Mouse (Mus musculus) ES-Bruce4 (cell line): ENCODE measurements at regions not wholly inside any gene's neighbourhood (a gene's known extent, or its start where the extent isn't known, plus 50 kb on each side); places are given as distances from the start of the nearest gene placed in this dataset.

Experiments
- H3K27ac ChIP-seq: 2 replicates; pipeline ENCODE4 v1.5.1; 2012; ENCODE audit warnings: low read length, inconsistent platforms; ENCODE audit not compliant: insufficient read depth
- H3K27me3 ChIP-seq: 2 replicates; pipeline ENCODE4 v1.6.1; 2012; ENCODE audit warnings: mild to moderate bottlenecking, low read length, inconsistent platforms; ENCODE audit not compliant: control insufficient read depth, poor library complexity, insufficient read depth, severe bottlenecking
- H3K36me3 ChIP-seq: 2 replicates; pipeline ENCODE4 v1.6.1; 2012; ENCODE audit warnings: inconsistent platforms, mild to moderate bottlenecking, low read length, moderate library complexity; ENCODE audit not compliant: control insufficient read depth, poor library complexity, insufficient read depth, severe bottlenecking
- H3K4me1 ChIP-seq: one replicate; pipeline ENCODE4 v1.8.1; 2011; ENCODE audit warnings: low read length; ENCODE audit not compliant: control insufficient read depth, insufficient read depth
- H3K4me3 ChIP-seq: 2 replicates; pipeline ENCODE4 v1.5.1; 2011; ENCODE audit warnings: low read depth, mild to moderate bottlenecking, low read length
- H3K9ac ChIP-seq: 2 replicates; pipeline ENCODE4 v1.6.1; 2012; ENCODE audit warnings: low read depth, mild to moderate bottlenecking, inconsistent platforms; ENCODE audit not compliant: poor library complexity, severe bottlenecking
- H3K9me3 ChIP-seq: replicated peaks from 2 replicates; pipeline ENCODE4 v1.6.1; 2012; ENCODE audit warnings: mild to moderate bottlenecking, low read length, inconsistent platforms; ENCODE audit not compliant: control insufficient read depth, poor library complexity, insufficient read depth, severe bottlenecking
- CTCF ChIP-seq: IDR thresholded peaks from one replicate; pipeline ENCODE4 v1.8.1; 2011; ENCODE audit warnings: low read depth, low read length
- EP300 ChIP-seq: IDR thresholded peaks from 2 replicates; pipeline ENCODE4 v1.6.1; 2011; ENCODE audit warnings: low read depth, low read length; ENCODE audit not compliant: insufficient read depth
- POLR2A ChIP-seq: IDR thresholded peaks from one replicate; pipeline ENCODE4 v1.8.1; 2011; ENCODE audit warnings: low read length; ENCODE audit not compliant: insufficient read depth

DNA sequence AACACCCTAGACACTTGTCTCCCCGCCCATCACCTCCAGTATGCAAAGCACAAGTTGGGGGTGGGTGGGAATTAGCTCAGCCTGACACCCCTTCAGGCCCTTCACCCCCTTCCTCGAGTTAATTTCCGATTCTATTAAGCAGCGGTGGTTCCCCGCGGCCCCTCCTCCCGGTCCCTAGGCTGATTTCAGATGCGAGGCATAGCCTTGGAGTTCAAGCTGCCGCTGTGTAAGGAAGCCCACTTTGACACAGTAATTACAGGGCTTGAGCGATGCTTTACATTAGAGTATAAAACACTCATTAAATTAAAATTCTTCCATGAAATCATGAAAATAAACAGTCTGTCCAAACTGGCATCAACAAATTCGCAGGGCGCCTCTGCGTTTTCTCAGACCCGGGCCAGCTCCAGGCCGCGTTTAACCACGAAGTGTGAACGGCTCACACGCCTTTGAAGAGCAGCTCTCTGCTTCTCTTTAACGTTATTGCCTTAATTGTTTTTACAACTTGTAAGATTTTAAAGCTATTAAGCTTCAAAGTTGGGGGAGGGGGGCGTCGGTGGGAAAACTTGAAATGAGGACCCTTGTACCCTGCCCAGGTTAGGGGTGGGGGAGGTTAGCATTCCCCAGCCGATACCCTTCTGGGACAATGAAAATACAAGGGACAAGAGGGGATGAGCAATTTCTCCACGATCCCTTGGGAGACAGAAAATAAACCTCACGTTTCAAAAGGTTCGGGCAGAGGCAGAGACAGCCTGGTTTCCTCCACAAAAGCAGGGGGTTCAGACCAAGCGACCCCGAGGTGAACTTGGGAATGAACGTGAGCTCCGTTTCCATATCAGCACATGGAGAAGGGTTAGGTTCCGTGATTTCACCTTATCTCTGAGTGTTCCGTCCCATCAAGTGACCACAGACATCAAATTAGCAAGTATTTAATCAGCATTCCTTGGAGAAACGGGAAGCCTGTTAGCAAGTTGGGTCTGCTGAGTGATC is 114.4 kb downstream of the Dicer1 start:
- Histone ChIP-seq H3K4me1 (no peaks in the 10 kb centered on the region), H3K27me3 (no peaks in the 10 kb centered on the region), H3K4me3 (no peak overlapping the region), H3K9me3 (no peaks in the 10 kb centered on the region), H3K9ac (no peak overlapping the region), H3K27ac (no peak overlapping the region), H3K36me3 (no peaks in the 10 kb centered on the region)
- TF ChIP-seq EP300 (no peak), CTCF (no peak), POLR2A (no peak)

DNA sequence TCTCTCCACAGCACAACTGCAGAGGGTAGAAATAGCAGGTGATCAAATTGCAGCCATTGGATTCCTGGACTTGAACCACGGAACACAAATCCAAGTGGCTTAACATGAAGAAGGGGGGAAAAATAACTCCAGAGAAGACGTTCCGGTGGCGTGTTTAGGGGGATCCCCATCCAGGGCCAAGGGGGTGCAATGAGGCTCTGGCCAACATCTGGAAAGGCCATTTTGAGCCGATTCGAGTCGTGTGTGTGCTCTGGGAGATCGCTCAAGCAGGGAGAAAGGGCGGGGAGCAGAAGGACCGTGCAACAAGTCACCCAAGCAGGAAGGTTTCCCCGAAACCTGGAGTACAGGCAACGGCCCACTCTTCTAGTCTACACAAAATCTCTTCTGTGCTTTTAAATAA is 115.3 kb downstream of the Dicer1 start:
- no peaks in the 10 kb centered on the region for H3K36me3 ChIP-seq
- H3K4me3 ChIP-seq = no peak overlapping the region
- no peak overlapping the region for H3K27ac ChIP-seq
- H3K9ac ChIP-seq = no peak overlapping the region
- no peaks in the 10 kb centered on the region for H3K4me1 ChIP-seq
- no peaks in the 10 kb centered on the region for H3K9me3 ChIP-seq
- no peaks in the 10 kb centered on the region for H3K27me3 ChIP-seq
- TF ChIP-seq CTCF (no peak), POLR2A (no peak), EP300 (no peak)

DNA sequence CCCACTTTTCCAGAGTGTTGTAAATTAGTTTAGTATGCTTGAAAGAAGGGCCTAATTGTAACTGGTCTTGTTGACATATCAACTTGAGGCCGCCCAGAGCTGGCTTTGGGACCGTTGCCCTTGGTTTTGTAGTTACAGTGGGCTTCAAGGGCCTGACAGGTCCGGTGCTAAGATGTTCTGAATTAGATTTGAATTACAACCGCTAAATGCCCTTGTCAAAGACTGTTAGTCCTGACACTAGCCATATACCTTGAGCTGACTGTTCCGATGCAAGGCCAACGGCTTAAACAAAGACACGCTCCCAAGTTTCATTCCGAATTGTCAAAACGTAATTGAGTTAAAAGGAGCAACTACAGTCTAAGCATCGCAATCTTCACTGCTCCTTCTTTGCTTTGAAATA is 116.9 kb downstream of the Dicer1 start:
- Histone ChIP-seq H3K4me1 (no peaks in the 10 kb centered on the region), H3K4me3 (no peak overlapping the region), H3K9ac (no peak overlapping the region), H3K27ac (no peak overlapping the region), H3K27me3 (no peaks in the 10 kb centered on the region), H3K36me3 (no peaks in the 10 kb centered on the region), H3K9me3 (no peaks in the 10 kb centered on the region)
- TF ChIP-seq POLR2A = no peak
- no peak for TF ChIP-seq EP300
- TF ChIP-seq CTCF = no peak

DNA sequence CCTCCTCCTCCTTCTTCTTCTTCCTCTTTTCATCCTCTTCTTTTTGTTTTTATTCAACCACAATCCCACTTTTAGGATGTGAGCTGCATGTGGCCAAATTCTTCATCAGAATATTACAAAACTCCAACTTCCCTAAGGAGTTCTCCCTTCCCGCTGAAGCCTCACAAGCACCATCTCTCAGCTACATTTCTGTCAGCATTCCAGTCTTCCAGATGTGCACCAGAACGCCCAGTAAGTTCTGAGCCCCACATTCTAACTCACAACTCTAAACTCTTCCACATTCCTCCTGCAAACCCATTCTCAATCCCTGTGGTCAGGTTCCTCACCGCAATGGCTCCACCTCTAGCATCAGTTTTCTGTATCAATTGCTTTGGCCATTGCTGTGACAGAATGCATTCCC is 121.2 kb downstream of the Dicer1 start:
- no peak for TF ChIP-seq EP300
- TF ChIP-seq CTCF = no peak
- TF ChIP-seq POLR2A = no peak
- Histone ChIP-seq H3K27ac (no peak overlapping the region), H3K27me3 (no peaks in the 10 kb centered on the region), H3K4me1 (no peaks in the 10 kb centered on the region), H3K36me3 (no peaks in the 10 kb centered on the region), H3K9me3 (no peaks in the 10 kb centered on the region), H3K9ac (no peak overlapping the region), H3K4me3 (no peak overlapping the region)

DNA sequence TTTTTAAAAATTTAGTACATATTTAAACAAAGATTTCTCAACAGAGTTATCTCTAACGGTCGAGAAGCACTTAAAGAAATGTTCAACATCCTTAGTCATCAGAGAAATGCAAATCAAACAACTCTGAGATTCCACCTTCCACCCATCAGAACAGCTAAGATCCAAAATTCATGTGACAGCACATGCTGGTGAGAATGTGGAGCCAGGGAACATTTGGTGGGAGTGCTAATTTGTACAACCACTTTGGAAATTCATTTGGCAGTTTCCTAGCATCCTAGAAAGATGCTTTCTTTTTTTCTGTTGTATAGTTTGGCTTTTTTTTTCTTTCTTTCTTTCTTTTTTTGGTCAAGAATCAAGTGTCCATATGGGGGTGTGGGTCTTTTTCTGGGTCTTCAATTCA is 122.3 kb downstream of the Dicer1 start:
- H3K4me3 ChIP-seq = no peak overlapping the region
- H3K27me3 ChIP-seq = no peaks in the 10 kb centered on the region
- no peak overlapping the region for H3K9ac ChIP-seq
- no peaks in the 10 kb centered on the region for H3K36me3 ChIP-seq
- TF ChIP-seq POLR2A = no peak
- TF ChIP-seq CTCF = no peak
- no peak for TF ChIP-seq EP300
- no peaks in the 10 kb centered on the region for H3K9me3 ChIP-seq
- H3K4me1 ChIP-seq = no peaks in the 10 kb centered on the region
- no peak overlapping the region for H3K27ac ChIP-seq

DNA sequence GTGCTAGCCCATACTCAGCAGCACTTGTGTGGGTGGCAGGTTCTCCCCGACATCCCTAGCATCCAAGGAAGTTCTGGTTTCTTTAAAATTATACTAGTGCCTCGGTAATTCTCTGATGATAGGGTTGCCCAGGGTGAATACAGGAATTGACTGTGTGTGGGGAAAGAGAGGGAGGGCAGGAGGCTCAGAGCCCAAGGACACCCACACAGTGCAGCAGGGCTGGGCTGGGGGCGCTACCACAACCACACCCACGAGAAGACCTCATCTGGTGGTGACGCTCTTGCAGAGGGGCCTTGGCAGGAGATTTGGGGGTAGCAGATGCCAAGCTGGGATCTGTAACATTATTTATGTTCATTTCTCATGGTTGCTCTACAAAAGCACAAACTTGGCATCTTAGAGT is 125.7 kb downstream of the Dicer1 start:
- H3K27ac ChIP-seq = no peak overlapping the region

More for the DNA sequence above, 125.7 kb downstream of the Dicer1 start:
- TF ChIP-seq EP300 (no peak), POLR2A (no peak), CTCF (no peak)
- no peak overlapping the region for H3K4me3 ChIP-seq
- no peaks in the 10 kb centered on the region for H3K36me3 ChIP-seq
- no peak overlapping the region for H3K9ac ChIP-seq
- H3K4me1 ChIP-seq = no peaks in the 10 kb centered on the region
- no peaks in the 10 kb centered on the region for H3K9me3 ChIP-seq
- H3K27me3 ChIP-seq = no peaks in the 10 kb centered on the region
